Mouse (Mus musculus): ENCODE results near the gene Zfp185.
A peak's percentile ranks its signal among the peaks of the same experiment; 100 is the strongest.

The Zfp185 gene

GRCm38 (mm10) chrX:72986841-72987519 lies at the start of gene Zfp185:
Gene Zfp185 (plus strand): TSS chrX:72987339.
- DNase-seq = peak in 1 of 2 experiments; percentile 26

- no peak for DNase-seq
Observed at GRCm38 (mm10) chrX:72953464-72953863, 33.7 kb upstream of the Zfp185 start.

- no peak for DNase-seq
Observed at GRCm38 (mm10) chrX:72956486-72956885, 30.7 kb upstream of the Zfp185 start.

DNA sequence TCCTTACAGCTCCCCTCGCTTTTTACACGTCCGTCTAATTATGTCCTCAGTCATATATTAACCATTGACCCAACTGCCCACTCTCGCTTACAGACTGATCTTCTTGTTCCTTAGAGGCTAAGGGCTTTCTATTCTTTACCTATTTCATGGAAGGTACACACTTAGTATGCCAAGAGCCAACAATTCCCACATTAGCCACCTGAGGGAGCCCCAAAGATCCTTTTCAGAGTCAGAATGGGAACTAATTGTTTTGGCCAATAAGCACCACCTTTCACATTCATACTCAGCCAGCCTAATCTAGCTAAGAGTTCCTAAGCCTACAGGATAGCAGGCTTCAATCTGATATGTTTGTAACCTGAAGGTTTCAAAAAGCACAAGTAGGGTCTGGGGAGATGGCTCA lies 26.7 kb upstream of the Zfp185 start:
- peak in 1 of 2 experiments; percentile 48 for DNase-seq

DNA sequence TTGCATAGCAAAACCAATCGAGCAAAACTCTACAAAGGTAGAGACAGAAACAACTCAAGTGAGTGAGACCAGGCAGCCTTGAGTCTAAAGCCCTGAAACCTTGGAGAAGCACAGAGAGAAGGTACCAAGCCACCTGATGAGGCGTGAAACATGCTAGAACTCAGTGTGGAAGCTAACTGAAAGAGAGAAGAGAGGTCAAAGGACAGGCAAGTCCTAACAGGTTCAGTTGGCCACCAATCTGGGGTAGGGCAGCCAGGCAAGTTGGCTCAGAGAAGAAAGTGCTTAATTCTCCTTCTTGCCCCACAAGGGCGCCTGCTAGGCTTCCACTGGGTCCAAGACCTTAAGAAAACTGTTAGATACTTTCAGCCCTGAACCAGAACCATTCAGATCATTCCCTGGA lies 25.6 kb upstream of the Zfp185 start:
- DNase-seq = no peak

GRCm38 (mm10) chrX:72962743-72963142 lies 24.4 kb upstream of the Zfp185 start:
- no peak for DNase-seq

DNA sequence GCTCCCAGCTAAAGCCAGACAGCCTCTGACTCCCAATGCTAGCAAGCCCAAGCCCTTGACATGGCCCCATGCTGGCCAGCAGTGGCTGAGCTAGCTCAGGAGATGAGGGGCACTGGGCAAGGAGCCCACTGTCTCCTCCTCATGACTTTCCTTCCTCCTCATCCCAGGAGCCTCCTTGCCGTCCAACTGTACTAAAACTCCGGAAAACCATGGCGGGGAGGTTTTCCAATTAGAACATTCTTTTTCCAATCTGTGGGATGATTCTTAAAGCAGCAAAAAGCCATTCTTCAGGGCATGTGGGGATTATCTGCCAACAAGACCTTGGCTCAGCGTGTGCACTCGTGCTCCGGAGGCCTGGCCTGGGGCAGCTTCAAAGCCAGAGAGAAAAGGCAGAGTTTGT lies 4.3 kb upstream of the Zfp185 start:
- DNase-seq = no peak

GRCm38 (mm10) chrX:72985607-72986006 lies 1.5 kb upstream of the Zfp185 start:
- DNase-seq = no peak

GRCm38 (mm10) chrX:72987520-72987905 lies 374 bp downstream of the Zfp185 start:
- no peak for DNase-seq

DNA sequence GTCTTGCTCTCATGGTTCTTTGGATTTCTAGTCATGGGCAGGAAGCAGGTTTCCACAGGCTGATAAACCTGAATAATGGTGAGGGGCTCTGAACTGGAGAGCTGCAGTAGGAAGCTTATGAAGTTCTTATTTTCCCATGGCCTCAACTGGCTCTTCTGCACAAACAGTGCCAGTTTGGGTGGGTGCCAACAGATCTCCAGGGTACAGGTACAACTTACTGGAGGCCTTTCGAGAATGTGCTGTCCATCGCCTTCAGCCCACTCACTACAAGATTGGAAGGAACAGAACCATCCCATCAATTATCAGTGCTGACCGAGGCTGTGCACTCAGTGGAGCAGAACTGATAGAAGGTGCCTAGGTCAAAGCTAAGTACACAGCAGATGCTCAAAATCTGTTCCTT lies 1.3 kb downstream of the Zfp185 start:
- peak in 1 of 2 experiments; percentile 33 for DNase-seq

- DNase-seq = no peak
Observed at GRCm38 (mm10) chrX:72990581-72990980, 3.4 kb downstream of the Zfp185 start.

- DNase-seq = no peak
Observed at GRCm38 (mm10) chrX:72992291-72992919, 5.3 kb downstream of the Zfp185 start.

DNA sequence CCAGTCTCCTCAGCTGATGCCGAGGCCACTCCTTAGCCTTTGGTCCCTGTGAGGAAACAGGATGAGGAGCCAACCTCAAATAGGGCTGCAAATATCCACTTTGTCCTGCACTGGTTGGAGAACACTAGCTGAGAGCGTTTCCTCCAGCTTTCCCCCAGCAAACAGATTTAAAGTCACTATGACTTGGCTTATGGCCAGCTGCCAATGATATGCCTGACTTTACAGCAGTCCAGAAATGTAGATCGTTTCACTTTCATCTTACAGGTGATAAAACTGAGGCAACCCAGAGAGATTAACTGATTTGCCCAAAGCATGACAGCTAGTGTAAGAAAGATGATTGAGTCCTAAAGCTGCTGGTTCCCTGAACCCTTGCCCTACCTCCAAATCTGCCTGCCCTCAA lies 8.4 kb downstream of the Zfp185 start:
- no peak for DNase-seq

GRCm38 (mm10) chrX:73003110-73003509 lies 16.0 kb downstream of the Zfp185 start:
- no peak for DNase-seq

DNA sequence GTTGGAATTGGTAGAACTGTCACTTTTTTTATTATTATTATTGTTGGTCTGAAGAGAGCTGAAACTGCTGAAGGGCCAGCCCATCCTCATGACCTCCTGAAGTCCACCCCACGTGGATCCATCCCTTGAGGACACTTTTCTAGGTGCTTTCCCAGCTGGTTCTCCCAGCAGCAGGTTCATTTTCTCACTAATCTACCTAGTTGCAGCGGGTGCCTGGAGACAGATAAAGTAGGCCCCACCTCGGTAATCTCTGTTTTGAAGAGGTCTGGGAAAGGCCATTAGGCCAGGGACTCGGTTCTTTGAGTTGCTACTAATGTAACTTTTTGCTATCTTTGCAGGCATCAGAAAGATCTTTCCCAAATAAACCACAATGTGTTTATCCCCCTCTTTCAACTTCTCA lies 18.5 kb downstream of the Zfp185 start:
- no peak for DNase-seq

DNA sequence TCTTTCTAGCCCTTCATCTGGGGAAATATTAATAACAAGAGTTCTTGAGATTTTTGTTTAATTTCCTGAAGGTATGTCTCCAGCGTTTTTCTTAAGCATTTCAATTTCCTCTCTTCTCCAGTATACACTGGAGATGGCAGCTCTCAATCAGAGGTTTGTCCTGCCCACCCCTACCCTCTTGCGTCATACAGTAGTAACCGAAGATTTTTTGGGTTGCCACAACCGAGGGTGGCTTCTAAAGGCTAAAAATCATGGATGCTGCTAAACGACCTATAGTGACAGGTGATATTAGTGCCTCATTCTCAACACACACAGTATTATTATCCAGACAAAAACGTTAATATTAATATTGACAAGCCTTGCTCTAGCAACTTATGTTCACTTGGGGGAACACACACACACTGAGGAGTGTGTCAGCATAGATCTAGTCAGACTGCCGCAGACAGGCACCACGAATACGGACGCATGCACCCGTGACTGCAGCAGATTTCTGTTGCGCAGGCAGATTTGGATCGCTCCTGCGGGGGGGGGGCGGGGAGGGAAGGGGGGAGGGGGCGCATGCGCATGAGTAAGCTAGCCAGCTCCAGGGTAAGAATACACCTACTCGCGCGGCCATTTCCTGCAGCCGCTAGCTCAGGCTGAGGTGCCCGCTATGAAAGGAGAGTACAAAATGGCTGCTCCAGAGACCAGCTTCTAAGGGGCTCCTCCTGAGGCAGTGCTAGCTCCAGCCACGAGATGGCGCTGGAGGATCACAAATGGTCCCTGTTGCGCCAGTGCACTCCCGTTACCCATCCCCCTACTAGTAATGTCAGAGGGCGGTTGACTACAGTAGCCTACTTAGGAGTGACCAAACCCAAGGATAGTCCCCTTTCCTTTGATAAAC lies 20.7 kb downstream of the Zfp185 start:
- DNase-seq = peak; percentile 95 to 96

- no peak for DNase-seq
Observed at GRCm38 (mm10) chrX:73012846-73013245, 25.7 kb downstream of the Zfp185 start.

- DNase-seq = no peak
Observed at GRCm38 (mm10) chrX:73037003-73037402, 49.9 kb downstream of the Zfp185 start, which contains the start of gene Pnma5. Gene Pnma5 (minus strand): TSS chrX:73037103.

- DNase-seq = no peak
Observed at GRCm38 (mm10) chrX:73038831-73039230, 51.7 kb downstream of the Zfp185 start.

DNA sequence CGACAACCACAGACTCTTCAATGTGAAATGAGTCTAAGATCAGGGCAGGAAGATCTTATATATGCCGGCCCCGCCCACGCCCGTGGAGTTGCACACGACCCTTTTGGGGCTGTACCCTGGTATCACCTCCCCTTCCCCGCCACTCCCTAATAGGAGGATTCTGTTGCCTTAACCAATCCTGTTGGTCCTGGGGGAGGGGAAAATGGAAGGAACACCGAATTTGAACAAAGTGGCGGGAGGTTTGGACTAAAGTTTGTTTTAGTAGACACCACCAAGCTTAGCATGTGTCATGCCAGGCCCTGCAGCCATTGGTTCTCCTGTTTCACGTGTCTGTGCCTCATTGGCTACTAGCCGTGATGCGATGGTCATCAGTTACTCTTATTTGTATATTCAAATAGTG lies 52.5 kb downstream of the Zfp185 start:
- no peak for DNase-seq

- DNase-seq = peak; percentile 97 to 99
Observed at GRCm38 (mm10) chrX:73053860-73054563, 66.9 kb downstream of the Zfp185 start.

- DNase-seq = no peak
Observed at GRCm38 (mm10) chrX:73061528-73061927, 74.4 kb downstream of the Zfp185 start.

GRCm38 (mm10) chrX:73062323-73062722 lies 75.2 kb downstream of the Zfp185 start:
- no peak for DNase-seq
